In genomic region chr11:100414914-100415822, GRCm38 (mm10) we compare ENCODE assay signal across 7 mouse cellular contexts. TPM values are rescaled to one million over a fixed set of nuclear protein-coding genes. Genes with fewer than 3 reads are reported as not detected.
DNase-seq lines count a peak whose midpoint lies in the region; ATAC-seq and TF ChIP-seq lines count a peak whose summit lies in the region.

Gene Fkbp10, plus strand, starts transcription at chr11:100415697.

- H3K27ac ChIP-seq in ES-E14 (ENCODE audit: insufficient read depth, low read depth, low read length, poor library complexity, severe bottlenecking): peak within 1 kb of the TSS; percentile 9; the same call in 1 of the 2 replicates
- H3K27ac ChIP-seq in embryonic facial prominence, embryonic 15.5 days (replicated peaks): peak within 1 kb of the TSS; percentile 94
- peak within 1 kb of the TSS; percentile 93 to 97 for H3K27ac ChIP-seq in heart, embryonic 14.5 days (replicated peaks in 1 of 2; ENCODE audit: control insufficient read depth in 1 of 2, insufficient read depth in 1 of 2, low read depth in 2 of 2, low read length in 2 of 2)
- peak within 1 kb of the TSS; percentile 80 for H3K27ac ChIP-seq in midbrain, embryonic 15.5 days

- H3K4me1 ChIP-seq in ES-E14 (ENCODE audit: control insufficient read depth in 2 of 2, insufficient read depth in 2 of 2, low read length in 2 of 2, poor library complexity in 1 of 2): peaks cover 2 to 21% of the 10 kb centered on the region in 2 experiments; a peak in 3 of 4 replicates
- H3K4me1 ChIP-seq in embryonic facial prominence, embryonic 15.5 days: peaks cover 60% of the 10 kb centered on the region
- H3K4me1 ChIP-seq in heart, embryonic 14.5 days (ENCODE audit: control insufficient read depth in 2 of 2, insufficient read depth in 2 of 2, low read length in 2 of 2): peaks cover 28 to 33% of the 10 kb centered on the region in 2 experiments
- peaks cover 24% of the 10 kb centered on the region for H3K4me1 ChIP-seq in midbrain, embryonic 15.5 days

- ATAC-seq in embryonic facial prominence, embryonic 15.5 days (ENCODE audit: insufficient number of reproducible peaks, low FRiP score, low TSS enrichment, low read depth): peak; percentile 64
- peak; percentile 45 for ATAC-seq in heart, embryonic 14.5 days (ENCODE audit: insufficient number of reproducible peaks, insufficient read depth, low FRiP score, low read depth)
- ATAC-seq in midbrain, embryonic 15.5 days (replicated peaks): peak; percentile 21

- H3K9me3 ChIP-seq in ES-E14 (ENCODE audit: control insufficient read depth, insufficient read depth, low read depth, low read length): no peaks in the 10 kb centered on the region
- H3K9me3 ChIP-seq in embryonic facial prominence, embryonic 15.5 days (replicated peaks): no peaks in the 10 kb centered on the region
- H3K9me3 ChIP-seq in heart, embryonic 14.5 days (ENCODE audit: control insufficient read depth, low read length): no peaks in the 10 kb centered on the region
- no peaks in the 10 kb centered on the region for H3K9me3 ChIP-seq in midbrain, embryonic 15.5 days

- peak within 1 kb of the TSS; percentile 69 to 73 for H3K4me3 ChIP-seq in ES-E14 (ENCODE audit: insufficient read depth in 1 of 2, low read depth in 1 of 2, low read length in 2 of 2, poor library complexity in 1 of 2, severe bottlenecking in 1 of 2)
- H3K4me3 ChIP-seq in embryonic facial prominence, embryonic 15.5 days (replicated peaks): peak within 1 kb of the TSS; percentile 57
- H3K4me3 ChIP-seq in heart, embryonic 14.5 days (ENCODE audit: control insufficient read depth in 1 of 2, insufficient read depth in 1 of 2, low read depth in 1 of 2, low read length in 2 of 2): peak within 1 kb of the TSS; percentile 55 to 78
- peak within 1 kb of the TSS; percentile 77 for H3K4me3 ChIP-seq in midbrain, embryonic 15.5 days

- under 1% methylated on average over 31 of the region's 31 CpGs for WGBS in embryonic facial prominence, embryonic 15.5 days
- under 1% methylated on average over 30 of the region's 31 CpGs for WGBS in heart, embryonic 14.5 days
- WGBS in large intestine, adult 2 months: 4% methylated on average over 30 of the region's 31 CpGs
- WGBS in midbrain, embryonic 15.5 days: under 1% methylated on average over 30 of the region's 31 CpGs

- in situ Hi-C loops in ES-E14 (cut with MboI; ENCODE audit: low sequenced_read_pairs in 2 of 2, unreplicated experiment in 2 of 2): no loop called here

- peak; percentile 22 to 25 for DNase-seq in B cell, adult 2 months
- DNase-seq in ES-E14 (ENCODE audit: low read depth, low spot score): no peak
- DNase-seq in large intestine, adult 2 months (ENCODE audit: low read depth, low spot score): no peak
- DNase-seq in yolk sac, embryonic 10.5 days (ENCODE audit: low spot score): peak; percentile 81

- peak within 1 kb of the TSS; percentile 79 for H3K4me2 ChIP-seq in embryonic facial prominence, embryonic 15.5 days (replicated peaks)
- peak within 1 kb of the TSS; percentile 84 for H3K4me2 ChIP-seq in heart, embryonic 14.5 days (ENCODE audit: low read length)
- peak within 1 kb of the TSS; percentile 74 for H3K4me2 ChIP-seq in midbrain, embryonic 15.5 days

- H3K27me3 ChIP-seq in embryonic facial prominence, embryonic 15.5 days: no peaks in the 10 kb centered on the region
- H3K27me3 ChIP-seq in heart, embryonic 14.5 days (ENCODE audit: control insufficient read depth, insufficient read depth, low read length): no peaks in the 10 kb centered on the region
- H3K27me3 ChIP-seq in midbrain, embryonic 15.5 days (replicated peaks): peaks cover 14% of the 10 kb centered on the region

- peak within 1 kb of the TSS; percentile 71 for H3K9ac ChIP-seq in ES-E14 (ENCODE audit: insufficient read depth, low read depth, low read length, poor library complexity, severe bottlenecking)
- peak within 1 kb of the TSS; percentile 66 for H3K9ac ChIP-seq in embryonic facial prominence, embryonic 15.5 days
- peak within 1 kb of the TSS; percentile 88 for H3K9ac ChIP-seq in heart, embryonic 14.5 days (ENCODE audit: low read length)
- peak within 1 kb of the TSS; percentile 88 for H3K9ac ChIP-seq in midbrain, embryonic 15.5 days

- H3K36me3 ChIP-seq in ES-E14 (ENCODE audit: control insufficient read depth, insufficient read depth, low read length, poor library complexity, severe bottlenecking): no peaks in the 10 kb centered on the region
- H3K36me3 ChIP-seq in embryonic facial prominence, embryonic 15.5 days: peaks cover 5% of the 10 kb centered on the region; the same call in 1 of the 2 replicates
- peaks cover 33% of the 10 kb centered on the region for H3K36me3 ChIP-seq in heart, embryonic 14.5 days (ENCODE audit: control insufficient read depth, insufficient read depth, low read length)
- no peaks in the 10 kb centered on the region for H3K36me3 ChIP-seq in midbrain, embryonic 15.5 days (replicated peaks)

TF ChIP-seq in ES-E14, 5 proteins besides CTCF, POLR2A, EP300 and RAD21:
- TF ChIP-seq ZC3H11A (IDR thresholded peaks at IDR 0.05; ENCODE audit: borderline replicate concordance, low read depth, low read length): no peak
- no peak for TF ChIP-seq MAFK (IDR thresholded peaks at IDR 0.05; ENCODE audit: insufficient read depth, low read depth, low read length)
- TF ChIP-seq HCFC1 (IDR thresholded peaks at IDR 0.05; ENCODE audit: borderline replicate concordance, insufficient read depth, low read length): no peak
- TF ChIP-seq ZNF384 (IDR thresholded peaks at IDR 0.05; ENCODE audit: low read depth, low read length): no peak
- no peak for TF ChIP-seq CHD2 (IDR thresholded peaks at IDR 0.05; ENCODE audit: low read depth, low read length)

RNA-seq across cellular contexts. Expression of gene Fkbp10, which starts in this region (rescaled TPM):
- 73.3 and 102 TPM in 2 replicates for total RNA-seq in ES-E14 (2012; rRNA removed)
- polyA plus RNA-seq in embryonic facial prominence, embryonic 15.5 days (2015; fragmentation: Nextera tagmentation; extraction: Ambion mirVana): 212 TPM in 2 replicates
- polyA plus RNA-seq in heart, embryonic 14.5 days (2014; fragmentation: Nextera tagmentation; extraction: Ambion mirVana): 94.5 and 95.3 TPM in 2 replicates
- polyA plus RNA-seq in large intestine, adult 2 months (2012; rRNA removed): 11.2 and 11.5 TPM in 2 replicates
- 23.3 and 27.5 TPM in 2 replicates for polyA plus RNA-seq in midbrain, embryonic 15.5 days (2015; fragmentation: Nextera tagmentation; extraction: Ambion mirVana)

Comparison
In these comparisons a context has a peak if more than half of its experiments do, and no peak if none do; other contexts are left out.
1. DNase-seq: peak in B cell, adult 2 months (2 of 2) and yolk sac, embryonic 10.5 days (single experiment); none in ES-E14 (single experiment) and large intestine, adult 2 months (single experiment).
2. H3K27ac ChIP-seq: peak in every context shown above with its lines; median percentile 95 in heart, embryonic 14.5 days; 94 in embryonic facial prominence, embryonic 15.5 days; 80 in midbrain, embryonic 15.5 days; 9 in ES-E14.
3. Peak in every context shown above with its lines, with median percentiles within 50 percentile points of each other: H3K4me3 ChIP-seq, H3K9ac ChIP-seq, ATAC-seq and H3K4me2 ChIP-seq.